Mouse (Mus musculus) layer of hippocampus, postnatal 25 days (tissue): ENCODE data around the gene Dleu7. TPM values are rescaled to one million over a fixed set of nuclear protein-coding genes. Genes with fewer than 3 reads are reported as not detected.

Source experiments
- DNase-seq, 2 experiments: peaks; one replicate each; pipeline ENCODE4 v3.0.0; 2022; ENCODE audit warnings: mixed read lengths in 2 of 2, low spot score in 1 of 2; ENCODE audit errors: extremely low spot score in 1 of 2
- total RNA-seq, 2 experiments: library from RNA; stranded (reverse); gene quantifications; 2 replicates each; pipeline ENCODE4 v1.2.3; 2021

The Dleu7 gene
- 1 to 10 TPM; 5.6 to 7.5 TPM for total RNA-seq

- DNase-seq = peak; percentile 11 to 20
Observed at GRCm38 (mm10) chr14:62292488-62293339, at the start of gene Dleu7, which contains the start of gene Rnaseh2b. TSS of gene Dleu7 (minus strand) at chr14:62293047. TSS of gene Rnaseh2b (plus strand) at chr14:62292589.

- DNase-seq = no peak
Observed at GRCm38 (mm10) chr14:62341887-62342642, 49.2 kb upstream of the Dleu7 start.

DNA sequence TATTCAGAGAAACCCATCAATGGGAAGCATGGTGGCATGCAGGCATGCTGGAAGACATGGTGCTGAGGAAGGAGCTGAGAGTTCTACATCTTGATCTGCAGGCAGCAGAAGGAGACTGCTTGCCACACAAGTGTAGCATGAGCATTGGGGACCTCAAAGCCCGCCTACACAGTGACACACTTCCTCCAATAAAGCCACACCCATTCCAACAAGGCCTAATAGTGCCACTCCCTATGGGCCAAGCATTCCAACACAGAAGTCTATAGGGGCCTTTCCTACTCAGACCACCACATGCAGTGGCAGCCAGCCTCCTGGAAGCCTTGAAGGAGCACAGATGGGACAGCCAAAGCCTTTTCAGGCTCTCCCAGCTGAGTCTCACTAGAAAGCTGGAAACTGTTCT, 46.3 kb upstream of the Dleu7 start:
- no peak for DNase-seq

GRCm38 (mm10) chr14:62333909-62334687, 41.3 kb upstream of the Dleu7 start:
- no peak for DNase-seq

DNA sequence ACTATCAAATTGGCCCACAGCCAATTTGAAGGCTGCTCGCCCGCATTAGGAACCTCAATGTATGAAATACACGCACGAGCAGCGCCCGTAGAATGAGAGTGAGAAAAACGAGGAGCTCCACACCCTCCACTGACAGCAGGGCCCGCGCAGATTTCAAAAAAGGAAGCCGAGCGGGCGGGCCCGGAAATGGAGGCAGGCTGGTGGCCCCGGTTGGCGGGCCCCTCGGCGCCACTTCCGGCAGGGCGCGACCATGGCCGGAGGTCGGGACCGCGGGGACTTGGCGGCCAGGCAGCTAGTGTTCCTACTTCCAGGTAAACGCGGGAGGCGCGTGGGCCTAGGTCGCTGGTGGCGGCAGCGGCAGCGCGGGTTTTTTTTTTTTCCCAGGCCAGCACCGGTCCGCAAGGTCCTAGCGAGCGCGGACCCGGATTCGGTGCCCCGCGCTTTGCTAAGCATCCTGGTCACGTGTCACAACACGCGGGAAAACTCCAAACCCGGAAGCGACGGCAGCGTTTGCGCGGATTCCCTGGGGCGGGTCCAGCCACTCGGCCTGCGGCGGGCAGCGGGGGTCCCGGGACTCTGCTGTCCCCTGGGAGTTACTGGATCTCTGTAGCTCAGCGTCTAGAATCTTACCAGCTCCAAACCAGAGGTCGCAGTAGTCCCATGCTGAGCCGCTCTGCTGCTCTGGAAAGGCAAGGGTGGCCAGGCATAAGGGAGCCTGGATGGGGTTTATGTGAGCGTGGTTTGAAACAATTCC, 39.2 kb upstream of the Dleu7 start:
- DNase-seq = peak; percentile 77 to 80

DNA sequence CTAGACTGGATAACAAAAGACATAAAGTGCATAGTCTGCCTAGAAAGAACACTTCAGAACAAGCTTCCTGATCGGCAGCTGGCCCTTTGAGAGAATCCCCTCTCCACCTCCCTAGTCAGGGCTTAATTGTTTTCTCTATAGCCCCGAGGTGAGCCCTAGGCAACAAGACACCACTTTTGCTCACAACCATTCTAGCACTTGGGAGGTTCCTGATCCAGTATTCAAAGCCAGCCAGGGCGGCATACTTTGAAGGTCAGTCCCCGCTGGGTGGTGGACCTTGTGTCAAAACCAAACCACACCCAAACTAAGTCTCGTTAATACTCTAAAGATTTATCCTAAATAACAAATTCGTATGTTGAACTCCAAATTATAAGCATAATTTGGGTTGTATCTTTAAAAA, 38.6 kb upstream of the Dleu7 start:
- DNase-seq = no peak

- DNase-seq = no peak
Observed at GRCm38 (mm10) chr14:62329631-62330030, 36.8 kb upstream of the Dleu7 start.

DNA sequence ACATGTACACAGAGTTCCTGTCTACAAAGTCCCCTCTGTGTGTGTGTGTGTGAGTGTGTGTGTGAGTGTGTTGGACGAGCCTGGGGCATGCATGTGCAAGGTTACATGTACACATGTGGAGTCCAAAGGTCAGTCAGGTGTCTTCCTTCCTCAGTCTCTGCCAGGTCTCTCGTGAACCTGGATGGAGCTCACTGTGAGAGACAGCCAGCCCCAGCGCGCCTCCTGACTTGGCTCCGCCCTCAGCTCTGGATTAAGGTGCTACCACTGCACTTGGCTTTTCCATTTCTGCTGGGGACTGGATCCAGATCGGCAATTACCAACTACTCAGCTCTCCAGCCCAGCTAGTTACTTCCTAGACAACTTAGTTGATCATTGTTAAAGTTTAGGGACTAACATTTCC, 35.8 kb upstream of the Dleu7 start:
- no peak for DNase-seq

DNA sequence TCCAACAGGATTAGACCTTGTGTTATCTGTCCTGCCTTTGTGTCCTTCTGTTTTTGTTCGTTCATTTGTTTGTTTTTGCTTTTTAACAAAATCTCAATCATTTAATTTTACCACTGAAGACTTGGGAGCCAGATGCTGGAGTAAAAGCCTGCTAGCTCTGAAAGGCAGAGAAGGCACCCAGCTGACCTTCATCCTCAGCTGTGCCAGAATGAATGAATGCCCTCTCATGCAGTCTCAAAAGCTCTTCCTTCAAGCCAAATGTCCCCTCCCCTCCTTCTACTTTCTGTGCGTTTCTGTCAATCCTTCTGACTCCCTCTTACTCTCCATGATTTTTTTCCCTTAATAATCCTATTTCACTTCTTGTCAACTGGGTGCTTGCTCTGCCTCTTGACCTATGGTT, 34.3 kb upstream of the Dleu7 start:
- DNase-seq = no peak

DNA sequence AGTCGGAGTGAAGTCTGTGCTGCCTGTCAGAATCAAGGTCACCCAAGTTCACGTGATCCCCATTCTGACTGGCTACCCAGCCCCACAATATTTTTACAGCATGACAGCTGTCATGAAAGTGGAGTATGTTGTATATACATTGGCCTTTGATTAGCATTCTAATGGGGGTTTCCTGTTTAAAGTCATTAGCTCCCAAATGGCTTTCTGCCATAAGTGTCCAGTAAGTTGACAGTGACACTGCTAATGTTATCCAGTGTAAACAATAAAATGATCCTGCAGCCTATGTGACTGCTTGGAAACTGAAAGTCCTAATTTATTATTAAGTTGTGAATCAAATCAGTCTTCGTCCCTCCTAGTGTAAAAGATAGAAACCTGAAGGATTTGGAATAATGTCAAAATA, 33.2 kb upstream of the Dleu7 start:
- no peak for DNase-seq

DNA sequence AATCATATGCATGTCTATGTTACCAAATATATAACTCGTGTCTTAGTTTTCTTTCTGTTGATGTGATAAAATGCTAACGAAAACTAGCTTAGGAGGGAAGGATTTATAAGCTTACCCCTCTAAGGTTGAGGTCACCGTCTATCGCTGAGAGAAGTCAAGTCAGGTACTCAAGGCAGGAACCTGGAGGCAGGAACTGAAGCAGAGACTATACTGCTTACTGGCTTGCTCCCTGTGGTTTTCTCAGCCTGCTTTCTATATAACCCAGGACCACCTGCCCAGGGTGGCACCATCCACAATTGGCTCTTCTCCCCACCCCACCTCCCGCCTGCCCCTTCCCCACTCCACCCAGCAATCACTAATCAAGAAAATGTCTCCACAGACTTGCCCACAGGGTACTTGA, 32.1 kb upstream of the Dleu7 start:
- DNase-seq = no peak

DNA sequence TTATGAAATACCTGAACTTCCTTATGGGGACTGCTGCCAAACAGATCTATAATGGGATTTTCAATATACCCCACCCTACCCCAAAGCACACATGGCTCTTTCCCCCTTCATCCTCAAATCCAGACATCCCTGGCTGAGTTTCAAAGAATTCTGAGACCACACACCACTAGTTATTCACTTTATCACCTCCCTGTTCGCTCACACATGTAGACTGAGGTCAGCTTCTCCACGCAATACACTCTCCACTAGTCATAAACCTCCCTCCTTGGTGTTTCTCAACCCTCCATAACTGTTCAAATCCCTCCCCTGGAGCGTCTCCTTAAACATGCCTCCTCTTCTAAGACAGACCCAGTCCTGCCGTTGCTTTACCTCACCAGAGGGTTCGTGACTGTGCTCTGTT, 30.6 kb upstream of the Dleu7 start:
- DNase-seq = no peak

GRCm38 (mm10) chr14:62322581-62323344, 29.9 kb upstream of the Dleu7 start:
- no peak for DNase-seq

GRCm38 (mm10) chr14:62311672-62312071, 18.8 kb upstream of the Dleu7 start:
- no peak for DNase-seq

- no peak for DNase-seq
Observed at GRCm38 (mm10) chr14:62309026-62309425, 16.2 kb upstream of the Dleu7 start.

GRCm38 (mm10) chr14:62307555-62307954, 14.7 kb upstream of the Dleu7 start:
- DNase-seq = no peak

DNA sequence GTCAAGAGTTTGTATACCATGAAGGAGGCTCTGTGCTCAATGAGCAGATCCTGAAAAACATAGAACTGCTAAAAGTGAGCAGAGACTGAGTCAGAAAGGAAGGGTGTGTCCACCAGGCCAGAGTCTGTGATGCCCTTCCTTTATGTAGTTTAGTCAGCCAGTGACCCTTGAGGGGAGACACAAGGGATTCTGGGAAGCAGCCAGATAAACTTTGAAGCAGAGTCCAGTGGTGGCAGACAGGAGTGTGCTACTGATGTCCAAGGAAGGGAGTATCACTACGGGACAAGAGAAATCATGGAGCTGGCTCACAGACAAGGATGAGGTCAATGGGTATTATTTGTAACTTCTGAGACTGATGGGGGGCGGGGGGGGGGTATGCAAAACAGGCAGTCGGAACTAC, 7.2 kb upstream of the Dleu7 start:
- no peak for DNase-seq

DNA sequence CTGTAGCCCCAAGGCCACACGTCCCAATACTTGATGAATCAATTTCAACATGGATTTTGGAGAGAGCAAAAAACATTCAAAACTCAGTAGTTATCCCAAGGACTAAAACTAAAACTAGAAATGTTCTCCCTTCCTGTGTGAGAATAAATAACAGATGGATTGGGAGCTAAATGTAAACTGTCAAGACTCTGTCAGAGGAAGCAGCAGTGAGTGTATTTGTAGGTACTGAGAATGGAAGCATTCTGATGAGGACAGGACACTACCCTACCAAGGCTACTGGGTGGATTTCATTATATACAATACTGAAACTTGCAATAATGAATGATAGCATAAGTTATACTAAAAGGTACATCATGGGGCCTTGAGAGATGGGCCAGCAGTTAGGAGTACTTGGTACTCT, 6.0 kb upstream of the Dleu7 start:
- DNase-seq = no peak

GRCm38 (mm10) chr14:62292166-62292487, 720 bp downstream of the Dleu7 start:
- DNase-seq = no peak
